Mouse (Mus musculus): Measurements from ENCODE around the gene Phactr1. TPM values are rescaled to one million over a fixed set of nuclear protein-coding genes. Genes with fewer than 3 reads are reported as not detected.

Gene Phactr1
- polyA plus RNA-seq, 1 experiment from 2014 or later, result 6.8 TPM

GRCm38 (mm10) chr13:42742226-42742625 lies 61.8 kb downstream of the Phactr1 start:
- Histone ChIP-seq H3K27me3 (replicated peaks; ENCODE audit: control insufficient read depth, insufficient read depth, low read length) (no peaks in the 10 kb centered on the region), H3K27ac (ENCODE audit: low read depth, low read length) (no peak overlapping the region), H3K4me2 (replicated peaks; ENCODE audit: low read depth) (no peak overlapping the region), H3K9me3 (ENCODE audit: control insufficient read depth) (no peaks in the 10 kb centered on the region), H3K9ac (ENCODE audit: low read depth, low read length) (no peak overlapping the region), H3K36me3 (ENCODE audit: control insufficient read depth, insufficient read depth) (no peaks in the 10 kb centered on the region), H3K4me1 (replicated peaks; ENCODE audit: control insufficient read depth, insufficient read depth, low read length) (no peaks in the 10 kb centered on the region), H3K4me3 (ENCODE audit: low read depth, low read length) (no peak overlapping the region)
- no peak for TF ChIP-seq CTCF (IDR thresholded peaks at IDR 0.05; ENCODE audit: low read depth)
- ATAC-seq, result no peak

GRCm38 (mm10) chr13:42744467-42744866 lies 64.0 kb downstream of the Phactr1 start:
- Histone ChIP-seq H3K4me2 (replicated peaks; ENCODE audit: low read depth) (no peak overlapping the region), H3K4me1 (replicated peaks; ENCODE audit: control insufficient read depth, insufficient read depth, low read length) (no peaks in the 10 kb centered on the region), H3K9me3 (ENCODE audit: control insufficient read depth) (no peaks in the 10 kb centered on the region), H3K36me3 (ENCODE audit: control insufficient read depth, insufficient read depth) (no peaks in the 10 kb centered on the region), H3K9ac (ENCODE audit: low read depth, low read length) (no peak overlapping the region), H3K27ac (ENCODE audit: low read depth, low read length) (no peak overlapping the region), H3K27me3 (replicated peaks; ENCODE audit: control insufficient read depth, insufficient read depth, low read length) (no peaks in the 10 kb centered on the region), H3K4me3 (ENCODE audit: low read depth, low read length) (no peak overlapping the region)
- 84% methylated on average over 5 of the region's 5 CpGs for WGBS
- ATAC-seq, result no peak
- TF ChIP-seq CTCF (IDR thresholded peaks at IDR 0.05; ENCODE audit: low read depth), result no peak

GRCm38 (mm10) chr13:42757654-42758400 lies 77.4 kb downstream of the Phactr1 start:
- no peak overlapping the region for H3K4me2 ChIP-seq (replicated peaks; ENCODE audit: low read depth)
- H3K27me3 ChIP-seq (replicated peaks; ENCODE audit: control insufficient read depth, insufficient read depth, low read length), result no peaks in the 10 kb centered on the region
- WGBS, result 56% methylated on average over 11 of the region's 11 CpGs
- H3K4me3 ChIP-seq (ENCODE audit: low read depth, low read length), result no peak overlapping the region
- no peaks in the 10 kb centered on the region for H3K4me1 ChIP-seq (replicated peaks; ENCODE audit: control insufficient read depth, insufficient read depth, low read length)
- ATAC-seq, result no peak
- H3K9ac ChIP-seq (ENCODE audit: low read depth, low read length), result no peak overlapping the region
- no peaks in the 10 kb centered on the region for H3K9me3 ChIP-seq (ENCODE audit: control insufficient read depth)
- no peaks in the 10 kb centered on the region for H3K36me3 ChIP-seq (ENCODE audit: control insufficient read depth, insufficient read depth)
- TF ChIP-seq CTCF (IDR thresholded peaks at IDR 0.05; ENCODE audit: low read depth), result no peak
- H3K27ac ChIP-seq (ENCODE audit: low read depth, low read length), result no peak overlapping the region

GRCm38 (mm10) chr13:42759170-42759569 lies 78.7 kb downstream of the Phactr1 start:
- no peak overlapping the region for H3K9ac ChIP-seq (ENCODE audit: low read depth, low read length)
- no peaks in the 10 kb centered on the region for H3K36me3 ChIP-seq (ENCODE audit: control insufficient read depth, insufficient read depth)
- no peak for ATAC-seq
- TF ChIP-seq CTCF (IDR thresholded peaks at IDR 0.05; ENCODE audit: low read depth), result no peak
- 53% methylated on average over 5 of the region's 5 CpGs for WGBS
- H3K4me3 ChIP-seq (ENCODE audit: low read depth, low read length), result no peak overlapping the region
- no peak overlapping the region for H3K4me2 ChIP-seq (replicated peaks; ENCODE audit: low read depth)
- no peaks in the 10 kb centered on the region for H3K9me3 ChIP-seq (ENCODE audit: control insufficient read depth)
- no peaks in the 10 kb centered on the region for H3K4me1 ChIP-seq (replicated peaks; ENCODE audit: control insufficient read depth, insufficient read depth, low read length)
- H3K27ac ChIP-seq (ENCODE audit: low read depth, low read length), result no peak overlapping the region
- no peaks in the 10 kb centered on the region for H3K27me3 ChIP-seq (replicated peaks; ENCODE audit: control insufficient read depth, insufficient read depth, low read length)

- H3K27ac ChIP-seq (ENCODE audit: low read depth, low read length), result no peak overlapping the region
- no peaks in the 10 kb centered on the region for H3K9me3 ChIP-seq (ENCODE audit: control insufficient read depth)
- no peaks in the 10 kb centered on the region for H3K27me3 ChIP-seq (replicated peaks; ENCODE audit: control insufficient read depth, insufficient read depth, low read length)
- ATAC-seq, result no peak
- no peaks in the 10 kb centered on the region for H3K36me3 ChIP-seq (ENCODE audit: control insufficient read depth, insufficient read depth)
- no peak overlapping the region for H3K4me2 ChIP-seq (replicated peaks; ENCODE audit: low read depth)
- TF ChIP-seq CTCF (IDR thresholded peaks at IDR 0.05; ENCODE audit: low read depth), result no peak
- no peak overlapping the region for H3K9ac ChIP-seq (ENCODE audit: low read depth, low read length)
- no peak overlapping the region for H3K4me3 ChIP-seq (ENCODE audit: low read depth, low read length)
- WGBS, result 81% methylated on average over 10 of the region's 10 CpGs
- H3K4me1 ChIP-seq (replicated peaks; ENCODE audit: control insufficient read depth, insufficient read depth, low read length), result no peaks in the 10 kb centered on the region
Measured at GRCm38 (mm10) chr13:42760907-42761544, 80.6 kb downstream of the Phactr1 start.

- ATAC-seq, result no peak
- no peaks in the 10 kb centered on the region for H3K9me3 ChIP-seq (ENCODE audit: control insufficient read depth)
Measured at GRCm38 (mm10) chr13:42772314-42772713, 91.9 kb downstream of the Phactr1 start.

More at GRCm38 (mm10) chr13:42772314-42772713, 91.9 kb downstream of the Phactr1 start:
- 70% methylated on average over 6 of the region's 6 CpGs for WGBS
- H3K36me3 ChIP-seq (ENCODE audit: control insufficient read depth, insufficient read depth), result no peaks in the 10 kb centered on the region
- no peak overlapping the region for H3K9ac ChIP-seq (ENCODE audit: low read depth, low read length)
- H3K27ac ChIP-seq (ENCODE audit: low read depth, low read length), result no peak overlapping the region
- H3K4me1 ChIP-seq (replicated peaks; ENCODE audit: control insufficient read depth, insufficient read depth, low read length), result no peaks in the 10 kb centered on the region
- no peak overlapping the region for H3K4me2 ChIP-seq (replicated peaks; ENCODE audit: low read depth)
- no peak for TF ChIP-seq CTCF (IDR thresholded peaks at IDR 0.05; ENCODE audit: low read depth)
- H3K27me3 ChIP-seq (replicated peaks; ENCODE audit: control insufficient read depth, insufficient read depth, low read length), result no peaks in the 10 kb centered on the region
- H3K4me3 ChIP-seq (ENCODE audit: low read depth, low read length), result no peak overlapping the region

All from intestine, postnatal 0 days (tissue).